Comparison of ENCODE assay signal across 14 mouse cellular contexts in genomic region chr3:29444661-29445060, GRCm38 (mm10).
A peak's percentile ranks its signal among the peaks of the same experiment; 100 is the strongest.
DNase-seq lines count a peak whose midpoint lies in the region; ATAC-seq and TF ChIP-seq lines count a peak whose summit lies in the region.
"Had no signal": no experiment of that assay in that cellular context is flagged by ENCODE, and none has a peak within 500 bp of the region (broad histone marks: within the 10 kb centered on the region; RNA-seq: fewer than 3 reads in every experiment).

No protein-coding gene starts in this region.

- ATAC-seq in heart, embryonic 11.5 days (replicated peaks; ENCODE audit: insufficient number of reproducible peaks, low FRiP score, low TSS enrichment): no peak
- no peak for ATAC-seq in monocyte, adult 5-6 weeks (replicated peaks; ENCODE audit: insufficient number of reproducible peaks, low FRiP score, low TSS enrichment, poor library complexity, severe bottlenecking)

- H3K4me3 ChIP-seq in heart, adult 2 months: no peak overlapping the region
- no peak overlapping the region for H3K4me3 ChIP-seq in heart, embryonic 11.5 days (ENCODE audit: low read depth, low read length)
- H3K4me3 ChIP-seq in hindbrain, embryonic 10.5 days: no peak overlapping the region
- H3K4me3 ChIP-seq: erythroblast, embryonic 14.5 days; lung, embryonic 15.5 days; myocyte had no signal

- no peak overlapping the region for H3K27ac ChIP-seq in heart, adult 2 months
- no peak overlapping the region for H3K27ac ChIP-seq in heart, embryonic 11.5 days (ENCODE audit: low read depth, low read length)
- H3K27ac ChIP-seq in hindbrain, embryonic 10.5 days: no peak overlapping the region
- H3K27ac ChIP-seq: lung, embryonic 15.5 days had no signal

- no peaks in the 10 kb centered on the region for H3K27me3 ChIP-seq in heart, adult 2 months (ENCODE audit: control insufficient read depth, insufficient read depth, low read length)
- no peaks in the 10 kb centered on the region for H3K27me3 ChIP-seq in heart, embryonic 11.5 days (ENCODE audit: control insufficient read depth, insufficient read depth, low read length)
- H3K27me3 ChIP-seq in hindbrain, embryonic 10.5 days (ENCODE audit: insufficient read depth, poor library complexity, severe bottlenecking): no peaks in the 10 kb centered on the region
- H3K27me3 ChIP-seq: CH12.LX; lung, embryonic 15.5 days had no signal

- H3K4me1 ChIP-seq in heart, adult 2 months (ENCODE audit: control insufficient read depth, insufficient read depth, low read length): peaks cover 1% of the 10 kb centered on the region
- H3K4me1 ChIP-seq in heart, embryonic 11.5 days (ENCODE audit: control insufficient read depth, insufficient read depth, low read length): no peaks in the 10 kb centered on the region
- 0 out of 2 replicates have a peak, but pooled peaks cover 7% of the 10 kb centered on the region for H3K4me1 ChIP-seq in hindbrain, embryonic 10.5 days (replicated peaks)

- peak; percentile 25 to 30 for DNase-seq in heart, adult 2 months
- peak; percentile 75 for DNase-seq in Muller cell, postnatal 12 days (ENCODE audit: inconsistent ontology term)
- peak; percentile 56 for DNase-seq in adrenal gland, postnatal 25 days
- DNase-seq in kidney, adult 9 months: peak; percentile 18
- no peak for DNase-seq in embryo, embryonic 9.5 days (ENCODE audit: extremely low spot score)
- no peak for DNase-seq in hindbrain, embryonic 10.5 days (ENCODE audit: low spot score)
- DNase-seq: cerebellum, adult 9-11 months; thymus, postnatal 25 days had no signal

- H3K79me2 ChIP-seq in heart, adult 2 months (replicated peaks; ENCODE audit: control insufficient read depth, insufficient read depth, low read length): no peaks in the 10 kb centered on the region

- H3K9me3 ChIP-seq in heart, embryonic 11.5 days (replicated peaks; ENCODE audit: control insufficient read depth, low read length): no peaks in the 10 kb centered on the region
- no peaks in the 10 kb centered on the region for H3K9me3 ChIP-seq in hindbrain, embryonic 10.5 days
- H3K9me3 ChIP-seq: lung, embryonic 15.5 days had no signal

- no peak for TF ChIP-seq CTCF in heart, adult 2 months (IDR thresholded peaks at IDR 0.05)

- TF ChIP-seq POLR2A in heart, adult 2 months (IDR thresholded peaks at IDR 0.05; ENCODE audit: insufficient read depth, low read depth, low read length): no peak

- H3K4me2 ChIP-seq in heart, embryonic 11.5 days: no peak overlapping the region
- H3K4me2 ChIP-seq: lung, embryonic 15.5 days had no signal

- intact Hi-C loops in heart, adult 2 months (cut with DNase I): no loop called here

- TF ChIP-seq EP300 in heart, adult 2 months (IDR thresholded peaks at IDR 0.05; ENCODE audit: insufficient read depth, low read depth, low read length): no peak

- 25% methylated on average over 5 of the region's 5 CpGs for WGBS in heart, adult 2 months
- WGBS in heart, embryonic 11.5 days (ENCODE audit: insufficient replicate concordance): 62% methylated on average over 5 of the region's 5 CpGs
- WGBS in hindbrain, embryonic 10.5 days: 83% methylated on average over 5 of the region's 5 CpGs

- H3K36me3 ChIP-seq in heart, adult 2 months (ENCODE audit: control insufficient read depth, insufficient read depth, low read length): no peaks in the 10 kb centered on the region
- no peaks in the 10 kb centered on the region for H3K36me3 ChIP-seq in heart, embryonic 11.5 days (ENCODE audit: control insufficient read depth, insufficient read depth, low read length)
- no peaks in the 10 kb centered on the region for H3K36me3 ChIP-seq in hindbrain, embryonic 10.5 days
- H3K36me3 ChIP-seq: lung, embryonic 15.5 days had no signal

- no peak overlapping the region for H3K9ac ChIP-seq in heart, adult 2 months (ENCODE audit: low read depth, low read length)
- H3K9ac ChIP-seq in heart, embryonic 11.5 days (ENCODE audit: low read depth, low read length): no peak overlapping the region
- H3K9ac ChIP-seq: lung, embryonic 15.5 days had no signal

Comparison
In these comparisons a context has a peak if more than half of its experiments do, and no peak if none do; other contexts are left out.
1. DNase-seq: peak in heart, adult 2 months (2 of 2), Muller cell, postnatal 12 days (single experiment), adrenal gland, postnatal 25 days (single experiment) and kidney, adult 9 months (single experiment); none in embryo, embryonic 9.5 days (single experiment) and hindbrain, embryonic 10.5 days (single experiment).